Mouse (Mus musculus) inflammation-experienced regulatory T-cells, adult 6 months (primary cell): ENCODE results near the gene Cfi. TPM values are rescaled to one million over a fixed set of nuclear protein-coding genes. Genes with fewer than 3 reads are reported as not detected.
A peak's percentile ranks its signal among the peaks of the same experiment; 100 is the strongest.

ENCODE experiments used
- ATAC-seq: one replicate; pipeline ENCODE4 v1.8.0; 2017
- polyA plus RNA-seq, 3 experiments: library from polyadenylated mRNA; unstranded; fragments of 100-300 nt; shearing (Covaris generic); gene quantifications; one replicate each; pipeline ENCODE4 v1.2.1; 2017

The Cfi gene
- polyA plus RNA-seq: not detected

- no peak for ATAC-seq
Measured at GRCm38 (mm10) chr3:129835388-129835934, at the start of gene Cfi. Gene Cfi, plus strand, starts transcription at chr3:129835884.

DNA sequence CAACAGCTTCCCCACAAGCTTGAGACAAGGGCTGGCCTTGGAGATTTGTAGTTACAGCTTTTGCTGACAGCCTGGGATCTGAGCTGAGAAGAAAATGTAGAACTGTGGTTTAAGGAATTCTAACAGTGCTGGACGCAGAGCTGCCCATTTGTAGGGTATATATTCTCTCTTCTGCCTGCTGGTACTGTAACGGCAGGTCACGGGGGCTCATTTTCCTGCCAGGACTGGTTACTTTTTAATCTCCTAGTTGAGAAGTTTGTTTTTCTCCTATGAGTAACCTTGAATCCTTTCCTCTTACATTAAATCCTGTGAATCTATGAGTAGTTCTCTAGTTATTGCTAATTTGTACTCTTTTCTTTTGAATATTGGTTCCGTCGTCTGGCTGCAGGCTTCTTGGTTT, 41.9 kb upstream of the Cfi start:
- no peak for ATAC-seq

DNA sequence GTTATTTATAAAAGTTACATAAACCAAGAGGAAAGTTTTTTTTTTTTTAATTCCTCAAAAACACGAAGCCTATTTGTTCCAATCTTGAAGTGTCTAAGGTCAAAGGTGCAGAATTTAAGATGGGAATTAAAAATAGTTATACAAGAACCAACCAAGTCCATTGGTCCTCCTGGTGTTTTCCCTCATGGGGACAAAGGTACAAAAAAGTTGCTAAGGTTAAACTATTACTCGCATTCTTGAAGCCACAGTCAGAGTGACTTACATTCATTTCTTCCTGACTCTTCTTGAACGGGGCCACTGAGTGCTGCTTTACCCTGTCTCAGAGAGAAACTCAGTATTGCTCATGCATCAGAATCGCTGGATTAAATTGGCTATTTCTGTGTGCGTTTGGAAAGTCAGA, 38.3 kb upstream of the Cfi start:
- no peak for ATAC-seq

DNA sequence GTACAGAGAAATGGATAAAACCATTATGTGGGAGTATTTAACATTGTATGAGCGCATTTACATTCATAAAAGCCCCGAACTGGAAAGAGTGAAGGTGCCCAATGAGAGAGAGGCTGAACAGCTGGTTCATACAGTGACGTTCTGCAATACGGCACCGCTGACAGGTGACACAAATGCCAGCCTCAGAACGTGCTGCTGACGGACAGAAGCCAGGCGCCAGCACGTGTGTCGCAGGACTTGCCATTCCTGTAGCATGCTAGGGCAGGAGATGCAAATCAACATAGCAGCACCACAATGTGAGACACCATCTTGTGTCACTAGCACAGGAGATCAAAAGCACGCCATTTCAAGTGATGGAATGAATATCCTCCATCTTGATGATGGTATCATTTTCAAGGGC, 37.1 kb upstream of the Cfi start:
- ATAC-seq: no peak

GRCm38 (mm10) chr3:129799011-129799410, 36.7 kb upstream of the Cfi start:
- ATAC-seq: no peak

GRCm38 (mm10) chr3:129803765-129804164, 31.9 kb upstream of the Cfi start, which contains the start of gene Lrit3:
Gene Lrit3, minus strand, starts transcription at chr3:129804030.
- no peak for ATAC-seq

- no peak for ATAC-seq
Measured at GRCm38 (mm10) chr3:129820847-129821246, 14.8 kb upstream of the Cfi start.

GRCm38 (mm10) chr3:129821736-129822135, 13.9 kb upstream of the Cfi start:
- no peak for ATAC-seq

DNA sequence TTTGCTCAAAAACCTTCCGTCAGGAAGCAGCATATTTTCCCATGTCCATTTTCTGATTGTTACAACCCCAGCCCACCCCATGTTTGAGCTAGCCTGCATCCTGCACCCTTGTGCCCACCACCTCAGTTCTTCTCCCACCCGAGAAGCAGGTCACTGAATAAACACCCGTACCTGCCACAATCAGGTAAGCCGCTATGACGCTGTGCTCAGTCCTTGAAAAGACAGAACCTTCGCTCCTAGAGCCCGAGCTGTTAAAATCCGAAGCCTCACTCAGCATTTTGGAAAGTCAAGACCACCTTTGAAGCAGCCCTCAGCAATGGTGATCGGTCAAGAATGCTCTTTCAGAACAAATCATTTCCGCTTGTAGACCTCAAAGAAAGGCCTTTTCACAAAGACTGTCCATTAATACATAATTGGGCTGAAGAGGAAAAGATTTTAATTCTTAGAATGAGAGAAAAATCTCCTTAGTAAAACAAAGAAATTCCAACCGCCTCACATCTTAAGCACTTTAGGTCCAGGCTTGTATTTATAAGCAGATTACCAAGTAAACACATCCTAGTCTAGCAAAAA, 13.4 kb upstream of the Cfi start, which contains the start of gene Rrh:
Rrh (minus strand) TSS at position 382 of the 570 bp plus-strand sequence.
- no peak for ATAC-seq

DNA sequence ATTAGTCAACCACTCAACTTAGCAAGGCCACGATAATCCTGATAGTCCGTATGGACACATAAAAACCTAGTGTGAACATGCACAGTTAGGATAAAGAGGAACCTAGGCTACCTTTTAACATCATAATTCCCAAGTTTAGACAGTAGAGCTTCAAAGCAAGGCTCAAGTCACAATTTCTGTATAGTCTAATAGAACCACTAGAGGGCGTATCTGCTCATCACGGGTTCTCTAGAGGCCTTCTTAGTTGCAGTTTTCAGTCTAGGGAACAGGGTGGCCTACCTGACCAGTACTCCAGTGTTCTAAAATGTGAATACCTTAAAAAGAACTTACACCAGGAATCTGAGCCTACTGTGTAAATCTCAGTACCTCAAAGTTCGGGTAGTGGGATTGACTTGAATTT, 12.4 kb upstream of the Cfi start:
- peak; percentile 91 for ATAC-seq

- no peak for ATAC-seq
Measured at GRCm38 (mm10) chr3:129824146-129824545, 11.5 kb upstream of the Cfi start.

GRCm38 (mm10) chr3:129824891-129825290, 10.8 kb upstream of the Cfi start:
- no peak for ATAC-seq

GRCm38 (mm10) chr3:129826691-129827090, 9.0 kb upstream of the Cfi start:
- no peak for ATAC-seq

- ATAC-seq: no peak
Measured at GRCm38 (mm10) chr3:129827691-129828090, 8.0 kb upstream of the Cfi start.

DNA sequence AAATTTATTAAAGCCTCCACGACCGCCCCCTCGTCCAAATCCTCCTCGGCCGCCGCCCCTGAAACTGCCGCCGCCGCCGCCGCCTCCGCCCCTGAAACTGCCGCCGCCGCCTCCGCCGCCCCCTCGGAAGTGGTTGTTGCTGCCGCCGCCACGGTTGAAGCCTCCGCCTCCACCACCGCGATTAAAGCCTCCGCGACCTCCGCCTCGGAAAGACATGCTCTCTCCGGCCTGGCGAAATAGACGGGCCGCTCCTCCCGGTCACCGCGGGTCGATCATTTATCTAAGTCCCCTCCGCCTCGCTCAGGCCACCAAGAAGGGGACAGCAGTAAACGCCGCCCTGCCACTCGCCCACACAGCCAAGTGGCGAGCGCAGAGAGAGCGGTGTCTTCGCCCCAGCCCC, 5.1 kb upstream of the Cfi start:
- peak; percentile 24 for ATAC-seq

DNA sequence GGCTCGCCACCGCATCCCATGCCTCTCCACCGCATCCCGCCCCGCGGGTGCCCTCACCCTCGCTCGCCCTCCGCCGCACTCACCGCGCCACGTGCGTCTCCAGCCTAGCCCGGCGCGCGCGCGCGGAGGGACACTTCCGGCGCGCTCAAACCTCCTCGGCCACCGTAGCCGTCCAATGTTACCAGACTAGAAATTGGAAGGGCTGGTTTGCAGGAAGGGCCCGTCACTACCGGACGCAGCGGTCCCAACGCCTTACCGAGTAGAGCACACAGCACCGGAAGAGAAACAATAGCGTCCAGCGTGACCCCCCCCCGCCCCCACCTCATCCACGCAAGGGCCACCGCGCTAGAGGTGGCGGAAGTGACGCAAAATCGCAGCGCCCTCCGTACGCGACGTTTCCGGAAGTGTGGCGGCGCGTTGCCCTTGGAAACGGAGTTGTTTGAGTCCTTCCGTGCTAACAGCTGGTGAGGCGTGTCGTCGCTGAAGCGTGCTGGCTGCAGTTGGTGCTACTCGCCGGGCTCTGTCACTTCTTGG, 4.6 kb upstream of the Cfi start, which contains the start of gene Gar1:
Gar1 (minus strand) TSS at position 362 of the 534 bp plus-strand sequence.
- ATAC-seq: peak; percentile 92

GRCm38 (mm10) chr3:129836051-129836697, 490 bp downstream of the Cfi start:
- no peak for ATAC-seq

DNA sequence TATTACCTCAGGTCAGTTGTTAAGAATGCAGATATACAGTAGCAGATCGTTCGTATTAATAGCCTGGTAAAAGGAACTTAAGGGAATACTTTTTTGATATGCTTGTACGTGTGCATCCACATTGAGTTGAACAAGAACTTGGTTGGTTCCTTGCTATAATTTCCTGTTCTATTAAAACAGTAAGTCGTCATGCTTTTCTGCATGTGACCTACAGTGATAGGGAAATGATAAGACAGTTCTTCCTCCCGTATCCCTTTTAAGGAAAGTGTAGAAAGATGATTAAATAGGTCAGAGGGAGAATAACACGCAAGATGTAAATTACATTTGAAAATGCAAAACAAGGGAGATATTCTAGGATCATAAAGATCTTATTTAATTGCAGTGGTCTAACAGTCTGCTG, 1.3 kb downstream of the Cfi start:
- ATAC-seq: no peak

DNA sequence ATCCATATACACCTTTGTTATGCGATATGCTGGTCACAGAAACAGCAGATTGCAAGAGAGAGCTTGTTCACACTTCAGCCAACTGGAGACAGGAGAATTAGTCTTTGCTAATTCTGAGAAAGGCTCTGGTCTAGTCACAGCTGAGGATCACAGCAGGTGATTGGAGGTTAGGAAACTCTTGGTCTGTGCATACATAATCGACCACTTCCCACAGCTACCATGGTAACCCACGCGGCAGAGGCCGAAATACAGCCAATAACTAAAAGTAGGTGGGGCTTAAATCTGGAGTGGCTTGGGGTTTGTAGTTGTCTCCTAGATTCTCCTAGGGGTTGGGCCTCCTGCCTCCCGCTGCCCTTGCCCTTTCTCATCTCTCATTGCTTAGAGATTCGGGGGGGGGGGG, 2.3 kb downstream of the Cfi start:
- ATAC-seq: no peak

GRCm38 (mm10) chr3:129845868-129846267, 10.2 kb downstream of the Cfi start:
- no peak for ATAC-seq

- ATAC-seq: no peak
Measured at GRCm38 (mm10) chr3:129846846-129847245, 11.2 kb downstream of the Cfi start.

- no peak for ATAC-seq
Measured at GRCm38 (mm10) chr3:129862592-129862991, 26.9 kb downstream of the Cfi start.

DNA sequence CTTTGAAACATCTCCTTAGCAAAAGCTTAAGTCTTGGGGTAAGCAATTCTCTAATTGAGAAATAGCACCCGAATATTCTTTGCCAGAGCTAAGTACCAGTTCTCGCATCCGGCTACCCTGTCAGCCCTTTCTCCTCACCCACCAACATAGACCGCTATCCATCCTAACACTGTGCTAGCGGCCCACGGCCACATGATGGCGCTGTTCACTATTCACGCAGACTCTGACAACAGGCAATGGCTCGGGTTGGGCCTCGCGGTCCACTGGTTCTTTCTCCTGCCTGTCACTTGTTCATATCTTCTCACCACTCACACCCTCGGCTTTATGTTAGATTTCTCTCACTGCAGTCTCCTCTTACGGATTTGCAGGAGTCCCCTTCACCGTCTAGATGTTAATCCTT, 28.0 kb downstream of the Cfi start:
- ATAC-seq: peak; percentile 46

DNA sequence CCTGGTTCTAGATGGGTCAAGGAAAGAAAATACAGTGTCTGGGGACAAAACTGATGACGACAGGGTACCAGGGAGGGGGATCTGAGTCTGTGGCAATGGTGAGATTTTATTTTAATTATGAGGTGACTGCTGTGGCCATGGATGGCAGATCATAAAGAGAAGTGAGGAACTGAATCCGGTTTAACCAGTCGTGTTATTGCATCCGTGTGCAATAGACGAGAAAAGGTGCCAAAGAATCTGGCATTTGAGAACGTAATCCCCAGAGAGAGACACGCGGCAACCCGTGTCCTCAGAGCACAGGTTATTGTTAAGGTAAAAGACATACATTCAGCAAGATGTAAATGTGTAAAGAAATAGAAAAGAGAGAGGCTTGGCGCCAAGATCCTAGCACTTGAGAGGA, 41.6 kb downstream of the Cfi start:
- no peak for ATAC-seq
